Mouse (Mus musculus) R1 (cell line): ENCODE results near the gene Mrpl42.

Experiments used
- DNase-seq: peaks from one replicate; pipeline ENCODE4 v3.0.0-alpha.2; 2018; ENCODE audit warnings: low read depth, low spot score

Gene Mrpl42

GRCm38 (mm10) chr10:95501463-95502081, at the start of gene Mrpl42:
Gene Mrpl42 (minus strand): TSS chr10:95501940.
- peak; percentile 90 for DNase-seq

- DNase-seq = no peak
Observed at GRCm38 (mm10) chr10:95550506-95550905, 48.8 kb upstream of the Mrpl42 start.

GRCm38 (mm10) chr10:95549080-95549479, 47.3 kb upstream of the Mrpl42 start:
- peak; percentile 55 for DNase-seq

DNA sequence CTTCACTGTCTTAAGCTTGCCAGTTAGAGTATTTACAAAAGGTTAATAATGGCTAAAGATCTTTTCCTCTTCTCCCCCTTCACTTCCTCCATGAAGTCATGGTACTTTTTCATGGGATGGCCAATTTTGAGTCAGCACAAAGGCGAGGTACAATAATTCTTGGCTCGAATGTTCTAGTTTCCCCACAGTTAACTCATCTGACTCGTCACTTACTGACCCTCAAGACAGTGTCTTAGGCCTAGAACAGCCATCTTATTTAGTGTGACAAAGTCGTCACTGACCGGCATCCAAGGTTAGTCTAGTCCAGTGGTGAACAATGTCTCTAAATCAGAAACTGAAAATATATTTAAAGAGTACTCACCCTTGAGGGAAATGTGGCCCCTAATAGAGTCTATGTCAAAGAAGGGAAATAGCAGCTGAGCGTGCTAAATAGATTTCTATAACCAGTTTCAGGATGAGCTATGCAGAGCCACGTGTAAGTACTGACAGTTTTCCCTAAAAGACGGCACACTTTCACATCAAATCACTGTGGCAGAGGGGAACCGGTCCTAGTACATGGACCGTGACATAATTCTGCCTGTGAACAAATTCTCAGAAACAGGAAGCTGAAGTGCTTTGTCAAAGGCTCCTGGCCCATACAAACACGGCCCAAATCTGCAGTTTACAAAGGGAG, 46.5 kb upstream of the Mrpl42 start:
- no peak for DNase-seq

DNA sequence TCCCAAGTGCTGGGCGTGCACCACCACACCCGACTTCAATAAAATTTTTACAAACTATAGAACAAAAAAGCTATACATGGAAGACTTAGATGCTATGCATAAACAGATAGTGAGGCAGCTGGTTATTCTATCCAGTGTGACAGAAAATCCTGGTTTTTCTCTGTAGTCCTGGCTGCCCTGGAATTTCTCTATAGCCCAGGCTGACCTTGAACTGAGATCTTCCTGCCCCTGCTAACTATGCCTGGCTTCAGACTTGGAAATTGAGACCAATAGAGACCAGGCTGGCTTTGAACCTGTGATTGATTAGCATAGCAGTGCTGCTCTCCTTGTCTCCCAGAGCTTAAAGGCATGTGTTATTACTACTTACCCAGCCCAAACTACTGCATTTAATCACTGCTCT, 44.4 kb upstream of the Mrpl42 start:
- peak; percentile 36 for DNase-seq

DNA sequence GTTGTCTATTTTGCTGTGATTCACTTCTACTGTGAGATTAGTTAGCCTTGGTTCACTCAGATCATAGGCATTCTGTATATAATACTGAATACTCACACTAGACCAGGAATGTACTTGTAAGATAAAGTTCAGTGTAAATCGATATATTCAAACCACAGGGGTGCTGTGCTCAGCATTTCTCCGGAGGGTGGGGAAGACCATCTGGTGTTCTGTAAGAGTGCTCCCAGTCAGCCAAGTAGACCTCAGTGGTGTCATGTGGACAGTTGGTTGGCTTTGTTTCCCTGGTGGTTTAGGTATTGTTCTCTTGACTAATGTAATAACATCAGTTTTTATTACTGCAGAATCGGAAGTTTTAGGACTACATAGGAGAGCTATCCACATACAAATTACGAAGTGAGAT, 43.3 kb upstream of the Mrpl42 start:
- DNase-seq = peak; percentile 78

- peak; percentile 27 for DNase-seq
Observed at GRCm38 (mm10) chr10:95544651-95545050, 42.9 kb upstream of the Mrpl42 start.

DNA sequence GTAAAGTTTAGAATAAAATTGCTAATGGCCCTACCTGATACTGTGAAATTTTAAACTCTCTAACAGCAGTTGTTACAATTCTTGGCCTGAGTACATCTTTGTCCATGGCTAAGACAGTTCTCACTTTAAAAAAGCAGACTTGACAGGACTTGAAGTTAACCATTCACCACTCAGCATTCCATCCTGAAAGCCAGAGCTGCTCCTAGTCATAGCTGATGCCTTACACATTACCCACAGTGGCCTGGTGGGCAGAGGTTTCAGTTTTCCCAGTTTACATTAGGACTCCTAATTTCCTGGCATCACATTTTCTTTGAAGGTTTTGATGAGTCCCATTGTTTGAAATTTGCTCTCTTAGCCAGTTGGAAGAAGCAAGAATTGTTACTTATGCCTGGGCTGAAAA, 42.3 kb upstream of the Mrpl42 start:
- DNase-seq = no peak

- DNase-seq = no peak
Observed at GRCm38 (mm10) chr10:95543377-95543776, 41.6 kb upstream of the Mrpl42 start.

- no peak for DNase-seq
Observed at GRCm38 (mm10) chr10:95542916-95543315, 41.2 kb upstream of the Mrpl42 start.

- DNase-seq = no peak
Observed at GRCm38 (mm10) chr10:95539841-95540240, 38.1 kb upstream of the Mrpl42 start.

DNA sequence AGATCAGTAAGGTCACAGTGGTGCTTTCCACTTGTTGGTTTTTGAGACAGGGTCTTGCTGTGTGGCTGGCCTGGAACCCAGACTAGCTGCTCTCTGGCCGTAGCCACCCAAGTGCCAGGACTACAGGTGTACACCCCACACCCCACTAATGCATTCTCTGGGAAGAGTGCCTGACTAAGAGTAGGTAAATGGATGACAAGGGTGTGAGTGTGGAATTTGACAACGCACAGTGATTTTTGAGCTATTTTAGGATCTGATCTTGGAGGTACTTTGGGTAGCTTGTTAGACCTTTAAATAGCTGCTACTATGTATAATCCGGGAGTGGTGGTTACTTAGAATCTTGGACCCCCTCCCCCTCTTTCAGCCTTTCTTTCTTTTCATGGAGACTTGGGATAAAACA, 37.5 kb upstream of the Mrpl42 start:
- DNase-seq = no peak

GRCm38 (mm10) chr10:95536222-95536541, 34.4 kb upstream of the Mrpl42 start:
- DNase-seq = no peak

- DNase-seq = no peak
Observed at GRCm38 (mm10) chr10:95535399-95536221, 33.9 kb upstream of the Mrpl42 start.

DNA sequence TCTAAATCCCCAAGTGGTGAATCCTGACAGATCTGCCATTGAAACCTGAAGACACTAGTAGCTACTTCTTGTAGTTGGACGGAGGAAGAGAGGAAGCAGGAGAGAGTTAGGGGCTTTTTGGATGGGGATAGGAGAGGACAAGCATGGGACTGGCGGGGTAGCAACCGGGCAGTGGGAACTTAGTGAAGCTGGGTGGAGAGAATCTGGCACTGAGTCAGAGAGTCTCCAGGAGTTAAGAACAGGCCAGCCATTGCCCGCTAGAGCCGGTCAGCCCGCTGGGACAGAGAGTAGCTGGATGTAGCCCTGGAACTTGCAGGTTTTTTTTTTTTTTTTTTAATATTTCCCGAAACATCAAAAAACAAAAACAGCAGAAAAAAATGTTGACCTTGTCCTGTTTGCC, 31.6 kb upstream of the Mrpl42 start:
- DNase-seq = no peak

DNA sequence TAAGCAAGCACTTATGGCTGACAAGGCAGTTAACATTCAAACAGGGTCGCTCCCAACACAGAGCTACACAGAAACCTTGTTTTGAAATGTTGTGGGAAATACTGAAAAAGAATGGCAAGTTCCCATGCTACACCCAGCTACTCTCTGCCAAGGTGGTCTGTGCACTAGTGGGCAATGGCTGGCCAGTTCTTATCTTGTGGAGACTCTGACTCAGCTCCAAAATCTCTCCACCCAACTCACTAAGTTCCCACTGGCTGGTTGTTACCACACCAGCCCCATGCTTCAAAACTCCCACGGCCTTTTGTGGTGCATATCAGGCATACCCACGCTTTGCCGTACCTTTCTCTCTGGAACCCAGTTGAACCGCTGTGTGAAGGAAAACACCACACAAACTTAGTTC, 31.2 kb upstream of the Mrpl42 start:
- peak; percentile 38 for DNase-seq

DNA sequence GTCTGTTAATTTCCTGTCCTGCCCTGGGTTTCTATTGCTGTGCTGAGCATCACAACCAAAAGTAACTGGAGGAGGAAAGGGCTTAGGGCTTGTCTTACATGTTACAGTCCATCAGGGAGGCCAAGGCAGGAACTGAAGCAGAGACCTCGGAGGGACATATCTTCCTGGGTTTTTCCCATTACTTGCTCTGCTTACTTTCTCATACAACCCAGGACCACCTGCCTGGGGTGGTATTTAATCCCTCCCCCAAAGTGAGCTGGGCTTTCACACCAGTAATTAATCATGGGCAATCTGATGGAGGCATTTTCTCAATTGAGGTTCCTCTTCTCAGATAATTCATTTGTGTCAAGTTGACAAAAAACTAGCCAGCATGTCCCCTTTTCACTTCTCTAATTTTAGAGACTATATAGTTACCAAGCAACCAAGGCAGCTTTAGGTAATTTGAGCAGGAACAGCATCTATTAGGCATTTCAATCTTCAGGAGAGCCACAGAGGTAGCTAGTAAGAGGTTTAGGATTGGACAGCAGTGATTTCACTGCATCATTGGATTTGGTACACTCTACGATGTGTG, 28.9 kb upstream of the Mrpl42 start:
- no peak for DNase-seq

DNA sequence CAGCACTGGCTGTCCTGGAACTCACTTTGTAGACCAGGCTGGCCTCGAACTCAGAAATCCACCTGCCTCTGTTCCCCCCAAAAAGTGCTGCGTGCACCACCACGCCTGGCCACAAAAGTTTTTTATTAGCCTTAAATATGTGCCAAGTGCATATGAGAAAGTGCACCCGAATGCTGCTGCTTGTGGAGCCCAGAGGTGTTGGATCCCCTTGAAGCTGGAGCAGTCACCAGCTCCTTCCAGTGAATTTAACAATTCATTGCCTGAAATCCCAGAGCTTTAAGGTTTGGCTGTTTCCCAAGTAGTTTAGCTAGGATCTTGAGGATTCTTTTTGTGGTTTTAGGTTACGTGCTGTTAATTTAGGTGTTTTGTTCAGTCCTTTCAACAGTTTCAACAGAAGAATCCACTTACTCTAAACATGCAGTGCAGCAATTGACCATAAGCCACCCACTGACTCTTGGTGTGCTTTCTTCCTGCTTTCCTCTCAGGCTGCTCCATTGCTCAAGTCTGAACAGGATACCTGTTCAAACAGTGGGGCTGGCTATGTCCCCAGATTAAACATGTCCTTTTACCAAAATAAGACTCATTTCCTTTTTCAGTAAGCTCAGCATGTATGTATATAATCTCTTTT, 24.9 kb upstream of the Mrpl42 start:
- no peak for DNase-seq

DNA sequence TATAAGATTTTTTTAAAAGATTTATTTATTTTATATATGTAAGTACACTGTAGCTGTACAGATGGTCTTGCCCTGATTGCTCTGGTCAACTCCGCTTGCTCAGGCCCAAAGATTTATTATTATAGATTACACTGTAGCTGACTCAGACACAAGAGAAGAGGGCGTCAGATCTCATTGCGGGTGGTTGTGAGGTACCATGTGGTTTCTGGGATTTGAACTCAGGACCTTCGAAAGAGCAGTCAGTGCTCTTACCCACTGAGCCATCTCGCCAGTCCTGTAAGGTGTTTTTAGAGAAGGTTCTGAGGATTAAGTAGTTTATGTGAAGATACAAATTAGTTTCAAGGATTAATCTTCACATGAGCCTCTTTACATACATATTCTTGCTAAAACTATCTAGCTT, 24.1 kb upstream of the Mrpl42 start:
- no peak for DNase-seq

GRCm38 (mm10) chr10:95525037-95525675, 23.4 kb upstream of the Mrpl42 start:
- DNase-seq = no peak

DNA sequence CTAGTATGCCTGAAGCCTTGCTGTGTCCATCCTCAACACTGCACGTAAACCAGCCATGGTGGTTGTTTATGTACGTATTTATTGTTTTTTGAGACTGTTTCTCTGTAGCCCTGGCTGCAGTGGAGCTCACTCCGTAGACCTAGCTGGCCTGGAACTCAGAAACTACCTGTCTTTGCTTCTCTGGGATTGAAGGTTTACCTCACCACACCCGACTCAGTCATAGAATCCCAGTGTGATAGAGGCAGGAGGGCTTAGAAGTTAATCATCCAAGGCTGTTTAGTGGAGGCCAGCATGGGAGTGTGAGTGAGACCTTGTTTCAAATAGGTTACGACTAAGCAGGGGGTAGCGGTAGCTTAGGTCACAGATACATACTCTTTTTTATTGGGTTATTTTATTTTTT, 15.9 kb upstream of the Mrpl42 start:
- DNase-seq = no peak
